Mouse (Mus musculus): Measurements from ENCODE around the gene Fam53b. TPM values are rescaled to one million over a fixed set of nuclear protein-coding genes. Genes with fewer than 3 reads are reported as not detected.
A peak's percentile ranks its signal among the peaks of the same experiment; 100 is the strongest.

Fam53b gene
- polyA plus RNA-seq, 1 experiment from 2014 or later: 17.4 TPM

DNA sequence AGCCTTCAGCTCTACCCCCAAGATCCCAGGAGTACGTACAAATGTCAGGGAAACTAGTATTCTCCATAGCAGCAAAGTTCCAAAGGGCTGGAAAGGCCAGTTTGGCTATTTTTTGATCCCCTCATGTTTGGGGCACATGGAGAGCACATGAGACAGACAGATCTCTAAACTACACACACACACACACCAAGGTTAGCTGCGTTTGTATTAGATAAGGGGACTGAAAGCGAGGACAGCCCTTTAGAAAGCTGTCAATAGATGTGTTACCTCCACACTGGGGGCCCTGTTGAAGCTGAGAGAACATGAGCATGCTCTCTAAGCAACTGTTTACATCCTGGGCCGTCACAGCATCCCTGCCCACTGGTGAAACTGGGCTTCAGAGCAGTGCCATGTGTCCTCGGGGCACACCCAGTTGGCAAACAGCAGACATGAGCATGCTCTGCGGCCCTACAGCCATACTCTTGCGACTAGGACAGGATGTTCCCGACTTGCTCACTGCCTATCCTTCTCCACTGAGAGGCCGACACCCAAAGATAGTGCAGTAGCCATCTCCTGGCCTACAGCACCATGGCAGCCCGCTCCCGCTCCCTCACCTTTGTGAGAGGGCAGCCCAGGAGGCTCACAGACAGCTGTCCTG is 47.3 kb downstream of the Fam53b start:
- WGBS: 64% methylated on average over 11 of the region's 11 CpGs
- Histone ChIP-seq H3K27ac (ENCODE audit: low read length) (peak overlapping the region; percentile 31), H3K36me3 (ENCODE audit: control insufficient read depth, insufficient read depth, low read length) (no peaks in the 10 kb centered on the region; the same call in 1 of the 2 replicates)

DNA sequence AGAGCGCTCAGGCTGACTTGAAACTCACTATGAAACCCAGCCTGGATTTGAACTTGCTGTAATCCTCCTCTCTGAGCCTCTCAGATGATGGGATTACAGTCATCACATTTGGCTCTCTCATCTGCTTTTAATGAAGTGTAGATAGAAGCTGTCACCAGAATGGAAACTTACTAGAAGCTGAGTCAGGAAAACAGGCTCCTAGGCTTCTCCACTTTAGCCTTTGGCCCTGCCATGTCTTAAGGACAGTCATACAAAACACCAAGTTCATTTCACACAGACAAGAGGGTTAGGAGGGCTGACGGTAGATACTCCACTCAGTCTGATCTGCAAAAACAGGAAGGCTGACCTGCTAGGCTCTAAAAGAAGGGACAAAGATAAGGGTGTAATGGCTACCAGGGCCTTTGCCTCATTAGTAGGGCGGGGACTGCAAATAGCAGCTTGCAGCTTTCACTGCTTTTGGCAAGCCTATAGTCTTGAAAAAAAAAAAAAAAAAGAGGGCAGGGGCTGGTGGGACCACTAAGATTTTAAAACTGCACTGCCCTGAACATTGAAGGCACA is 48.0 kb downstream of the Fam53b start:
- Histone ChIP-seq H3K4me2 (ENCODE audit: low read depth, low read length) (no peak overlapping the region), H3K27ac (ENCODE audit: low read length) (0 out of 2 replicates have a peak overlapping the region, but pooled peaks have one; percentile 31), H3K4me1 (ENCODE audit: control insufficient read depth, insufficient read depth, low read length) (peaks cover 23% of the 10 kb centered on the region; the same call in 1 of the 2 replicates), H3K36me3 (ENCODE audit: control insufficient read depth, insufficient read depth, low read length) (no peaks in the 10 kb centered on the region), H3K9ac (ENCODE audit: low read length) (no peak overlapping the region), H3K27me3 (ENCODE audit: control insufficient read depth, insufficient read depth, low read length) (no peaks in the 10 kb centered on the region), H3K9me3 (replicated peaks; ENCODE audit: control insufficient read depth, low read length) (no peaks in the 10 kb centered on the region), H3K4me3 (replicated peaks; ENCODE audit: low read length) (no peak overlapping the region)
- ATAC-seq (ENCODE audit: insufficient read depth, low FRiP score): no peak
- WGBS: 72% methylated on average over 3 of the region's 3 CpGs

More for the DNA sequence above, 47.3 kb downstream of the Fam53b start:
- peaks cover 23% of the 10 kb centered on the region; the same call in 1 of the 2 replicates for H3K4me1 ChIP-seq (ENCODE audit: control insufficient read depth, insufficient read depth, low read length)
- H3K9ac ChIP-seq (ENCODE audit: low read length): no peak overlapping the region
- H3K27me3 ChIP-seq (ENCODE audit: control insufficient read depth, insufficient read depth, low read length): no peaks in the 10 kb centered on the region
- H3K4me3 ChIP-seq (replicated peaks; ENCODE audit: low read length): no peak overlapping the region
- no peaks in the 10 kb centered on the region for H3K9me3 ChIP-seq (replicated peaks; ENCODE audit: control insufficient read depth, low read length)
- H3K4me2 ChIP-seq (ENCODE audit: low read depth, low read length): no peak overlapping the region
- peak; percentile 51; the same call in 1 of the 2 replicates for ATAC-seq (ENCODE audit: insufficient read depth, low FRiP score)

DNA sequence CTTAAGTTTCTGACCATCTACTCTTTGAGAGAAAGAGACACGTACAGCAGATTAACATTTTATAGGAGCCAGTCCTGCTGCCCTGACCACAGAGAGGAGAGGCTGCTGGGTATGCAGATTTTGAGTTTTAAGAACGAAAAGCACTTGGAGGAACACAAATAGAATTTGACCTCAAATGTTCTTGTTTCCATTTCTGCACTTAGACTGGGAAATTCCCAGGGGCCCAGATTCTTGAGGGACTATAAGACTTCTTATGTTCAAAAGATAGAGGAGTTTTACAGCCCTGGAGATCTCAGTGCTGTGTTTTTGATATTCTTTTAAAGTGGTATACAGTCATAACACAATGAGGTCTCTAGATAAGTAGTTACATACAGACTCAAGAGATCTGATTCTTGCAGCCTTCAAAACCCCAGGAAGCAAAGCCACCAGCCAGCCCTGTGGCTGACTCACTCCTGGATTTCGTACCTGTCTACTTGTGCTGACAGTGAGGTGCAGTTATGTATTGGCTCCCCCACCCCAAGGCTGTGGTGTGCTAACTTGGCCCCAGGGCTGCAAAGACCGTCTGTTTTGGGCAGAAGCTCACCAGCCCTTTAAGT is 48.7 kb downstream of the Fam53b start:
- Histone ChIP-seq H3K36me3 (ENCODE audit: control insufficient read depth, insufficient read depth, low read length) (no peaks in the 10 kb centered on the region), H3K27ac (ENCODE audit: low read length) (no peak overlapping the region), H3K9me3 (replicated peaks; ENCODE audit: control insufficient read depth, low read length) (no peaks in the 10 kb centered on the region), H3K4me3 (replicated peaks; ENCODE audit: low read length) (no peak overlapping the region), H3K9ac (ENCODE audit: low read length) (no peak overlapping the region), H3K4me1 (ENCODE audit: control insufficient read depth, insufficient read depth, low read length) (peaks cover 23% of the 10 kb centered on the region; the same call in 1 of the 2 replicates), H3K27me3 (ENCODE audit: control insufficient read depth, insufficient read depth, low read length) (no peaks in the 10 kb centered on the region), H3K4me2 (ENCODE audit: low read depth, low read length) (no peak overlapping the region)
- 79% methylated on average over 4 of the region's 4 CpGs for WGBS
- ATAC-seq (ENCODE audit: insufficient read depth, low FRiP score): no peak

DNA sequence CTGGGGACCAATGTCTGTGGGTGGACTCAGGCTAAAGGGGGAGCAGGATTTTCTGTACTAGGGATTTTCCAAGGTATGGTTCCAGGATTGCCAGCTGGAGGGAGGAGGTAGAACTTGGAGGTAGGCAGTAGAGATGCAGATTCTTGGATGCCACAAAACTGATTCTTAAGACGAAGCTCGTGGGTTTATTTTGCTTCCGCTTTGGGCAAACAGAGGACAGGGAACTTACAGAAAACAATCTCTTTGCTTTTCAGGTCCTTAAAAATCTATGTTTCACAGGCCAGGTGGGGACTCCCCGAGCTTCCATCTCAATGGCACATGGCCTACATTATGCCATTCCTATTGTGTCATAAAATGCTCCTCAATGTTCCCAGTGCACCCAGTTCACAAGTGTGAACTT is 49.4 kb downstream of the Fam53b start:
- ATAC-seq (ENCODE audit: insufficient read depth, low FRiP score): no peak
- peaks cover 19% of the 10 kb centered on the region; the same call in 1 of the 2 replicates for H3K4me1 ChIP-seq (ENCODE audit: control insufficient read depth, insufficient read depth, low read length)
- H3K9ac ChIP-seq (ENCODE audit: low read length): no peak overlapping the region
- H3K4me3 ChIP-seq (replicated peaks; ENCODE audit: low read length): no peak overlapping the region
- no peaks in the 10 kb centered on the region for H3K9me3 ChIP-seq (replicated peaks; ENCODE audit: control insufficient read depth, low read length)
- H3K27ac ChIP-seq (ENCODE audit: low read length): no peak overlapping the region
- no peak overlapping the region for H3K4me2 ChIP-seq (ENCODE audit: low read depth, low read length)
- no peaks in the 10 kb centered on the region; the same call in 1 of the 2 replicates for H3K36me3 ChIP-seq (ENCODE audit: control insufficient read depth, insufficient read depth, low read length)
- WGBS: 91% methylated on average over 4 of the region's 4 CpGs
- no peaks in the 10 kb centered on the region for H3K27me3 ChIP-seq (ENCODE audit: control insufficient read depth, insufficient read depth, low read length)

DNA sequence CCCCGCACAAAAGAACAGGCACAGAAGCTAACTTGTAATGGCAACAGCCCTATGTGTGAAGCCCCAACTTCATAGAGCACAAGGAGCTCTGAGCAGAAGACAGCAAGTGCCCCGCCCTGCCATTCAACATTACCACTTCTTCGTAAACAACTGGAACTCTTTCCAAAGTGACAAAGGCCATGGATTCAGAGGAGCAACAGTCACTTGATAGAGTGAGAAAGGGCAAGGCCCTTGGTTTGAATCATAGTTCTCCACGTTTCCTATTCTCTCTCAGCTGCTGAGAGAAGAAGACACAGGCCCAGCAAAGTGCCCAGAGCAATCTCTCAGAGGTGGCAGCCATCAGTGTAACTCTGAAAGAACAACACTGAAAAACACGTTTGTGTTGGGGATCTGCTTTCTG is 49.8 kb downstream of the Fam53b start:
- Histone ChIP-seq H3K9me3 (replicated peaks; ENCODE audit: control insufficient read depth, low read length) (no peaks in the 10 kb centered on the region), H3K9ac (ENCODE audit: low read length) (no peak overlapping the region), H3K27ac (ENCODE audit: low read length) (no peak overlapping the region), H3K4me2 (ENCODE audit: low read depth, low read length) (no peak overlapping the region), H3K4me1 (ENCODE audit: control insufficient read depth, insufficient read depth, low read length) (peaks cover 15% of the 10 kb centered on the region; the same call in 1 of the 2 replicates), H3K4me3 (replicated peaks; ENCODE audit: low read length) (no peak overlapping the region), H3K36me3 (ENCODE audit: control insufficient read depth, insufficient read depth, low read length) (no peaks in the 10 kb centered on the region; the same call in 1 of the 2 replicates), H3K27me3 (ENCODE audit: control insufficient read depth, insufficient read depth, low read length) (no peaks in the 10 kb centered on the region)
- 83% methylated on average over 5 of the region's 5 CpGs for WGBS
- ATAC-seq (ENCODE audit: insufficient read depth, low FRiP score): no peak

DNA sequence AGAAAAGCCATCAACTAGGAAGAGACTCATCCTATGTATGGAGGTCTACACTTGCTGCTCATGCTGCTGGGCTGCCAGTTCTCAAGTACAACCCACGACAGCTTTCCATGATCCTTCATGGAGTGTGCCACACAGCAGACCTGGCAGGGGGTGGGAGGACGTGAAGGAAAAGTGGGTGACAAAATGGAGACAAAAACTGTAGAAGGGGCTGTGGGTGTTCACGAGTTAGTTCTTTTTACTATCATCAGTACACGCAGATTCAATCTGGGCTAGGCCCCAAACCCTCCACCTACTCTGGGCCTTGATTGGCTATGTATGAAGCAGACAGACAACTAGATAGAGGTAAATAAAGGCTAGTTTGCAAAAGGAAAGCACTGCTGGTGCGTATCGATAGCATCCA is 50.3 kb downstream of the Fam53b start:
- no peaks in the 10 kb centered on the region; the same call in 1 of the 2 replicates for H3K36me3 ChIP-seq (ENCODE audit: control insufficient read depth, insufficient read depth, low read length)
- H3K4me3 ChIP-seq (replicated peaks; ENCODE audit: low read length): no peak overlapping the region
- 90% methylated on average over 6 of the region's 6 CpGs for WGBS
- H3K9me3 ChIP-seq (replicated peaks; ENCODE audit: control insufficient read depth, low read length): no peaks in the 10 kb centered on the region
- no peak overlapping the region for H3K27ac ChIP-seq (ENCODE audit: low read length)
- H3K9ac ChIP-seq (ENCODE audit: low read length): no peak overlapping the region
- H3K27me3 ChIP-seq (ENCODE audit: control insufficient read depth, insufficient read depth, low read length): no peaks in the 10 kb centered on the region
- H3K4me2 ChIP-seq (ENCODE audit: low read depth, low read length): no peak overlapping the region
- no peak for ATAC-seq (ENCODE audit: insufficient read depth, low FRiP score)
- H3K4me1 ChIP-seq (ENCODE audit: control insufficient read depth, insufficient read depth, low read length): peaks cover 13% of the 10 kb centered on the region; the same call in 1 of the 2 replicates

DNA sequence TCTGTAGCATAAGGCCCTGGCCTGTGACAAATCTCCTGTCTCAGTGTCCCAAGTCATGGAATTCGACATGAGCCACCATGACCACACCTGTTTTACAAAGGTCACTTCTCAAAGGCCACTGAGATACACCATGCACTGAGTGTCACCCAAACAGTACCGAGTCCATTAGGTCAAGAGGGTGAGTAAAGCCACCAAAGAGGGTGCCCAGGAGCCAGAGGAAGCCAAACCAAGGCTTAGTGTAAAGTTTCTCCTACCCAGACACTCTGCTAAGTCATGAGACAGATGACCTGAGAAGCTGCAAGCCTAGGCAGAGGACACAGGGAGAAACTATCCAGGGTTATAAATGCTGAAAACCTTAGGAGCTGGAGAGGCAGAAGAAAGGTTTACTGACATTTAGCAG is 52.3 kb downstream of the Fam53b start:
- H3K27ac ChIP-seq (ENCODE audit: low read length): no peak overlapping the region
- H3K9ac ChIP-seq (ENCODE audit: low read length): no peak overlapping the region
- 75% methylated on average over 2 of the region's 2 CpGs for WGBS
- no peak for ATAC-seq (ENCODE audit: insufficient read depth, low FRiP score)
- no peak overlapping the region for H3K4me2 ChIP-seq (ENCODE audit: low read depth, low read length)
- H3K27me3 ChIP-seq (ENCODE audit: control insufficient read depth, insufficient read depth, low read length): no peaks in the 10 kb centered on the region
- no peaks in the 10 kb centered on the region; the same call in 1 of the 2 replicates for H3K36me3 ChIP-seq (ENCODE audit: control insufficient read depth, insufficient read depth, low read length)
- H3K4me3 ChIP-seq (replicated peaks; ENCODE audit: low read length): no peak overlapping the region
- no peaks in the 10 kb centered on the region for H3K9me3 ChIP-seq (replicated peaks; ENCODE audit: control insufficient read depth, low read length)
- peaks cover 6% of the 10 kb centered on the region; the same call in 1 of the 2 replicates for H3K4me1 ChIP-seq (ENCODE audit: control insufficient read depth, insufficient read depth, low read length)

DNA sequence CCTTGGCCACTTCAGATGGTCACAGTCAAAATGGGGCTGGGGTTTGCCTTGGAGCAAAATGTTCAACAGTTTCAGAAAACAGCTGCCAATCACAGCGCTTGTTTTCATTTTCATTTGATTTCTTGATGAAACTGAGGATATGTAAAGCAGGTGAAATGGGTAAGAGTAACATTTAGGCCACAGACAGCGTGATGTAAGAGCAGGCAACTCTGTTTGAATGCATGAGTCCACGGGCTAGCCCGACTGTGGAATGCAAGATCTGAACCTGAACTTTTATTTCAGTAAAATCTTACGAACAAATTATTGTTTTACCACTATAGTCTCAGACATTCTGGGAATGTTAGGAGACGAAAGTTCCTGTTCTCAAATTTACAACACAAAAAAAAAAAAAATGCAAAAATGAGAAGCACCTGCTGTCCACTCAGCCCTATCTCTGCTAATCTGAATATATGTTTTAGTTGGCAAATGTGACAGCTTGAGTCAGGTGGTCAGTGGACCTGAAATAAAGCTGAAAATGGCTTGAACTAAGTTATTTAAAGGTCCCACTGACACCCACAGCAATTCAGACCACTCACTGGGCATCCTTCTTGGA is 53.0 kb downstream of the Fam53b start:
- Histone ChIP-seq H3K27me3 (ENCODE audit: control insufficient read depth, insufficient read depth, low read length) (no peaks in the 10 kb centered on the region), H3K4me2 (ENCODE audit: low read depth, low read length) (no peak overlapping the region), H3K9me3 (replicated peaks; ENCODE audit: control insufficient read depth, low read length) (no peaks in the 10 kb centered on the region), H3K36me3 (ENCODE audit: control insufficient read depth, insufficient read depth, low read length) (no peaks in the 10 kb centered on the region; the same call in 1 of the 2 replicates), H3K4me3 (replicated peaks; ENCODE audit: low read length) (no peak overlapping the region), H3K9ac (ENCODE audit: low read length) (no peak overlapping the region), H3K27ac (ENCODE audit: low read length) (no peak overlapping the region), H3K4me1 (ENCODE audit: control insufficient read depth, insufficient read depth, low read length) (peaks cover 3% of the 10 kb centered on the region; the same call in 1 of the 2 replicates)
- ATAC-seq (ENCODE audit: insufficient read depth, low FRiP score): no peak
- WGBS: 89% methylated on average over 6 of the region's 6 CpGs

DNA sequence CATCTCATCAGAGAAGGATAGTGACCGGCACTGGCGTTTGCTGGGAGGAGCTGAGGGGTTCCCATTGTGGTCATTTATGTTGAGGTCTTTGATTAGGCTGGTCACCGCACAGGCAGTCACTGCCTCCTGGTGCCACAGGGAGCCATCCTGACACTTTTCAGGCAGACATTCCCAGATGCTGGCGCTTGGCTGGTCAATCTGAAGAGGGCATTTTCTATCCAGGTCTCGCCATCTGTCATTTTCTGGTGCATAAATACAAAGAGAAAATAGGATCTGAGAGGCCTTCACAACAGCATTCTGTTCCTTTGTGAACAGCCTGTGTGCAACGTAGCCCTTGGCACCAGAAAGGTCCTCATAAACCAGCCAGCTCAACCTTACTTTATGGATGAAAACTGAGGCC is 53.8 kb downstream of the Fam53b start:
- no peaks in the 10 kb centered on the region; the same call in 1 of the 2 replicates for H3K36me3 ChIP-seq (ENCODE audit: control insufficient read depth, insufficient read depth, low read length)
- H3K27me3 ChIP-seq (ENCODE audit: control insufficient read depth, insufficient read depth, low read length): no peaks in the 10 kb centered on the region
- H3K4me2 ChIP-seq (ENCODE audit: low read depth, low read length): no peak overlapping the region
- ATAC-seq (ENCODE audit: insufficient read depth, low FRiP score): no peak
- H3K4me1 ChIP-seq (ENCODE audit: control insufficient read depth, insufficient read depth, low read length): peaks cover 1% of the 10 kb centered on the region; the same call in 1 of the 2 replicates
- H3K9ac ChIP-seq (ENCODE audit: low read length): no peak overlapping the region
- no peak overlapping the region for H3K4me3 ChIP-seq (replicated peaks; ENCODE audit: low read length)
- no peak overlapping the region for H3K27ac ChIP-seq (ENCODE audit: low read length)
- no peaks in the 10 kb centered on the region for H3K9me3 ChIP-seq (replicated peaks; ENCODE audit: control insufficient read depth, low read length)
- 94% methylated on average over 6 of the region's 6 CpGs for WGBS

Data from stomach, embryonic 16.5 days (tissue).